Mouse (Mus musculus): ENCODE data around the gene 4922502D21Rik. TPM values are rescaled to one million over a fixed set of nuclear protein-coding genes. Genes with fewer than 3 reads are reported as not detected.

The 4922502D21Rik gene
- polyA plus RNA-seq, 1 experiment from 2014 or later, result not detected

GRCm38 (mm10) chr6:129337751-129338150, 6.2 kb upstream of the 4922502D21Rik start:
- H3K4me2 ChIP-seq (replicated peaks; ENCODE audit: low read depth, low read length), result no peak overlapping the region
- no peaks in the 10 kb centered on the region for H3K36me3 ChIP-seq (ENCODE audit: insufficient read depth, low read length)
- no peaks in the 10 kb centered on the region for H3K27me3 ChIP-seq (replicated peaks; ENCODE audit: insufficient read depth, low read length)
- no peak overlapping the region for H3K4me3 ChIP-seq (ENCODE audit: low read depth, low read length)
- H3K9ac ChIP-seq (replicated peaks; ENCODE audit: low read depth), result no peak overlapping the region
- no peak for DNase-seq (ENCODE audit: low spot score)
- no peaks in the 10 kb centered on the region for H3K4me1 ChIP-seq (ENCODE audit: insufficient read depth, low read depth, low read length)
- H3K9me3 ChIP-seq (ENCODE audit: low read length), result no peaks in the 10 kb centered on the region
- ATAC-seq, result no peak
- no peak overlapping the region for H3K27ac ChIP-seq (ENCODE audit: low read length)
- WGBS, result 36% methylated on average over 1 of the region's 1 CpGs
- TF ChIP-seq CTCF (IDR thresholded peaks at IDR 0.05) (no peak), EP300 (IDR thresholded peaks at IDR 0.05) (no peak)

- peak; percentile 72 for DNase-seq (ENCODE audit: low spot score)
- TF ChIP-seq CTCF (IDR thresholded peaks at IDR 0.05) (peak; percentile 84), EP300 (IDR thresholded peaks at IDR 0.05) (no peak)
- H3K27me3 ChIP-seq (replicated peaks; ENCODE audit: insufficient read depth, low read length), result no peaks in the 10 kb centered on the region
- H3K9ac ChIP-seq (replicated peaks; ENCODE audit: low read depth), result no peak overlapping the region
- H3K4me3 ChIP-seq (ENCODE audit: low read depth, low read length), result no peak overlapping the region
- peak; percentile 75 for ATAC-seq
- no peaks in the 10 kb centered on the region for H3K9me3 ChIP-seq (ENCODE audit: low read length)
- H3K4me1 ChIP-seq (ENCODE audit: insufficient read depth, low read depth, low read length), result no peaks in the 10 kb centered on the region
- WGBS, result 18% methylated on average over 11 of the region's 11 CpGs
- H3K36me3 ChIP-seq (ENCODE audit: insufficient read depth, low read length), result no peaks in the 10 kb centered on the region
- H3K27ac ChIP-seq (ENCODE audit: low read length), result no peak overlapping the region
- no peak overlapping the region for H3K4me2 ChIP-seq (replicated peaks; ENCODE audit: low read depth, low read length)
Measured at GRCm38 (mm10) chr6:129333674-129334078, 2.1 kb upstream of the 4922502D21Rik start.

GRCm38 (mm10) chr6:129326568-129327150, 4.9 kb downstream of the 4922502D21Rik start:
- no peak overlapping the region for H3K4me2 ChIP-seq (replicated peaks; ENCODE audit: low read depth, low read length)
- 38% methylated on average over 13 of the region's 13 CpGs for WGBS
- TF ChIP-seq CTCF (IDR thresholded peaks at IDR 0.05), result no peak
- no peak for TF ChIP-seq EP300 (IDR thresholded peaks at IDR 0.05)
- peak; percentile 23; the same call in 1 of the 2 replicates for ATAC-seq
- no peaks in the 10 kb centered on the region for H3K27me3 ChIP-seq (replicated peaks; ENCODE audit: insufficient read depth, low read length)
- H3K36me3 ChIP-seq (ENCODE audit: insufficient read depth, low read length), result no peaks in the 10 kb centered on the region
- H3K4me1 ChIP-seq (ENCODE audit: insufficient read depth, low read depth, low read length), result no peaks in the 10 kb centered on the region
- no peak overlapping the region for H3K9ac ChIP-seq (replicated peaks; ENCODE audit: low read depth)
- no peaks in the 10 kb centered on the region for H3K9me3 ChIP-seq (ENCODE audit: low read length)
- no peak overlapping the region for H3K27ac ChIP-seq (ENCODE audit: low read length)
- no peak overlapping the region for H3K4me3 ChIP-seq (ENCODE audit: low read depth, low read length)
- peak; percentile 36 for DNase-seq (ENCODE audit: low spot score)

GRCm38 (mm10) chr6:129326016-129326415, 5.6 kb downstream of the 4922502D21Rik start:
- TF ChIP-seq EP300 (IDR thresholded peaks at IDR 0.05), result no peak
- peak; percentile 19; the same call in 1 of the 2 replicates for TF ChIP-seq CTCF (IDR thresholded peaks at IDR 0.05)
- Histone ChIP-seq H3K4me1 (ENCODE audit: insufficient read depth, low read depth, low read length) (no peaks in the 10 kb centered on the region), H3K9me3 (ENCODE audit: low read length) (no peaks in the 10 kb centered on the region), H3K9ac (replicated peaks; ENCODE audit: low read depth) (no peak overlapping the region), H3K4me2 (replicated peaks; ENCODE audit: low read depth, low read length) (no peak overlapping the region), H3K36me3 (ENCODE audit: insufficient read depth, low read length) (no peaks in the 10 kb centered on the region), H3K4me3 (ENCODE audit: low read depth, low read length) (no peak overlapping the region), H3K27me3 (replicated peaks; ENCODE audit: insufficient read depth, low read length) (no peaks in the 10 kb centered on the region), H3K27ac (ENCODE audit: low read length) (no peak overlapping the region)
- 56% methylated on average over 1 of the region's 1 CpGs for WGBS
- DNase-seq (ENCODE audit: low spot score) (peak; percentile 24), ATAC-seq (no peak)

GRCm38 (mm10) chr6:129319331-129319730, 12.3 kb downstream of the 4922502D21Rik start:
- no peak overlapping the region for H3K9ac ChIP-seq (replicated peaks; ENCODE audit: low read depth)
- no peak overlapping the region for H3K4me2 ChIP-seq (replicated peaks; ENCODE audit: low read depth, low read length)
- no peaks in the 10 kb centered on the region for H3K27me3 ChIP-seq (replicated peaks; ENCODE audit: insufficient read depth, low read length)
- no peak overlapping the region for H3K27ac ChIP-seq (ENCODE audit: low read length)
- TF ChIP-seq EP300 (IDR thresholded peaks at IDR 0.05) (no peak), CTCF (IDR thresholded peaks at IDR 0.05) (no peak)
- H3K4me3 ChIP-seq (ENCODE audit: low read depth, low read length), result no peak overlapping the region
- H3K4me1 ChIP-seq (ENCODE audit: insufficient read depth, low read depth, low read length), result no peaks in the 10 kb centered on the region
- DNase-seq (ENCODE audit: low spot score) (no peak), ATAC-seq (no peak)
- 68% methylated on average over 4 of the region's 4 CpGs for WGBS
- H3K9me3 ChIP-seq (ENCODE audit: low read length), result no peaks in the 10 kb centered on the region
- H3K36me3 ChIP-seq (ENCODE audit: insufficient read depth, low read length), result no peaks in the 10 kb centered on the region

- WGBS, result 35% methylated on average over 1 of the region's 1 CpGs
- Histone ChIP-seq H3K27ac (ENCODE audit: low read length) (no peak overlapping the region), H3K9me3 (ENCODE audit: low read length) (no peaks in the 10 kb centered on the region), H3K27me3 (replicated peaks; ENCODE audit: insufficient read depth, low read length) (no peaks in the 10 kb centered on the region), H3K4me2 (replicated peaks; ENCODE audit: low read depth, low read length) (no peak overlapping the region), H3K9ac (replicated peaks; ENCODE audit: low read depth) (no peak overlapping the region), H3K4me3 (ENCODE audit: low read depth, low read length) (no peak overlapping the region), H3K36me3 (ENCODE audit: insufficient read depth, low read length) (no peaks in the 10 kb centered on the region), H3K4me1 (ENCODE audit: insufficient read depth, low read depth, low read length) (no peaks in the 10 kb centered on the region)
- DNase-seq (ENCODE audit: low spot score) (no peak), ATAC-seq (no peak)
- TF ChIP-seq CTCF (IDR thresholded peaks at IDR 0.05) (peak; percentile 21), EP300 (IDR thresholded peaks at IDR 0.05) (no peak)
Measured at GRCm38 (mm10) chr6:129318395-129318794, 13.2 kb downstream of the 4922502D21Rik start.
